Comparison of ENCODE assay signal across 30 mouse cellular contexts in genomic region chr5:91341981-91342760, GRCm38 (mm10).
A peak's percentile ranks its signal among the peaks of the same experiment; 100 is the strongest.
DNase-seq lines count a peak whose midpoint lies in the region; ATAC-seq and TF ChIP-seq lines count a peak whose summit lies in the region.
"Had no signal": no experiment of that assay in that cellular context is flagged by ENCODE, and none has a peak within 500 bp of the region (broad histone marks: within the 10 kb centered on the region; RNA-seq: fewer than 3 reads in every experiment).

No protein-coding gene starts in this region.

- no peaks in the 10 kb centered on the region for H3K27me3 ChIP-seq in thymus, adult 2 months (ENCODE audit: control insufficient read depth, insufficient read depth, low read length)
- no peaks in the 10 kb centered on the region for H3K27me3 ChIP-seq in liver, postnatal 0 days (ENCODE audit: insufficient read depth, low read length)
- H3K27me3 ChIP-seq in forebrain, embryonic 16.5 days (replicated peaks; ENCODE audit: control insufficient read depth, insufficient read depth, low read length), result no peaks in the 10 kb centered on the region
- no peaks in the 10 kb centered on the region for H3K27me3 ChIP-seq in midbrain, embryonic 11.5 days (ENCODE audit: control insufficient read depth, insufficient read depth, low read length)
- H3K27me3 ChIP-seq: CH12.LX; forebrain, embryonic 15.5 days; limb, embryonic 13.5 days; megakaryocyte, embryonic 14.5 days; midbrain, embryonic 13.5 days had no signal

- no peak for TF ChIP-seq CTCF in thymus, adult 2 months (IDR thresholded peaks at IDR 0.05; ENCODE audit: borderline replicate concordance, control insufficient read depth, extremely low read depth, insufficient read depth, low read length, poor library complexity)
- no peak for TF ChIP-seq CTCF in liver, postnatal 0 days (IDR thresholded peaks at IDR 0.05; ENCODE audit: low read depth)

- peaks cover 12% of the 10 kb centered on the region for H3K4me1 ChIP-seq in thymus, adult 2 months (replicated peaks; ENCODE audit: control insufficient read depth, insufficient read depth, low read length)
- no peaks in the 10 kb centered on the region for H3K4me1 ChIP-seq in liver, postnatal 0 days (ENCODE audit: insufficient read depth)
- H3K4me1 ChIP-seq in forebrain, embryonic 16.5 days (replicated peaks; ENCODE audit: control insufficient read depth, insufficient read depth, low read length), result no peaks in the 10 kb centered on the region
- H3K4me1 ChIP-seq in midbrain, embryonic 11.5 days (ENCODE audit: control insufficient read depth, insufficient read depth, low read length), result no peaks in the 10 kb centered on the region
- H3K4me1 ChIP-seq: embryonic facial prominence, embryonic 13.5 days; forebrain, embryonic 10.5 days; forebrain, embryonic 15.5 days; limb, embryonic 13.5 days; megakaryocyte, embryonic 14.5 days; midbrain, embryonic 13.5 days had no signal

- TF ChIP-seq POLR2A in thymus, adult 2 months (IDR thresholded peaks at IDR 0.05; ENCODE audit: control insufficient read depth, extremely low read depth, insufficient read depth, low read length, poor library complexity), result no peak

- DNase-seq in thymus, adult 2 months, result peak; percentile 53
- peak; percentile 35 to 39 for DNase-seq in thymus, postnatal 36 days
- no peak for DNase-seq in liver, postnatal 0 days
- no peak for DNase-seq in midbrain, embryonic 11.5 days (ENCODE audit: low spot score, missing footprints)
- no peak for DNase-seq in B cell, adult 2 months
- DNase-seq: adrenal gland, postnatal 10 days; cerebellum, adult 11 months; cerebellum, adult 9-10 months; gastrocnemius, adult 2 months; gastrocnemius, postnatal 36 days; heart, adult 18-20 months; kidney, adult 2 months; lung, postnatal 4 days; right cerebral cortex, adult 18-20 months; right cerebral cortex, postnatal 4 days had no signal

- no peak overlapping the region for H3K4me3 ChIP-seq in thymus, adult 2 months (ENCODE audit: control insufficient read depth, insufficient read depth, low read length)
- H3K4me3 ChIP-seq in liver, postnatal 0 days (ENCODE audit: low read depth, low read length), result no peak overlapping the region
- no peak overlapping the region for H3K4me3 ChIP-seq in forebrain, embryonic 16.5 days (replicated peaks; ENCODE audit: low read length)
- H3K4me3 ChIP-seq in midbrain, embryonic 11.5 days (ENCODE audit: low read depth, low read length), result no peak overlapping the region
- H3K4me3 ChIP-seq: embryonic facial prominence, embryonic 13.5 days; forebrain, embryonic 10.5 days; forebrain, embryonic 15.5 days; gastrocnemius, adult 2 months; limb, embryonic 13.5 days; megakaryocyte, embryonic 14.5 days; midbrain, embryonic 13.5 days had no signal

- ATAC-seq in CD4-positive, CD25-positive, alpha-beta regulatory T cell, adult 4 months, result peak; percentile 63
- ATAC-seq in common myeloid progenitor, adult 5-6 weeks (replicated peaks; ENCODE audit: low read depth, poor library complexity, severe bottlenecking), result peak; percentile 33
- ATAC-seq in liver, postnatal 0 days, result no peak
- ATAC-seq in forebrain, embryonic 16.5 days, result no peak
- no peak for ATAC-seq in midbrain, embryonic 11.5 days (ENCODE audit: low FRiP score)
- ATAC-seq: forebrain, embryonic 15.5 days; lung, postnatal 0 days; midbrain, embryonic 13.5 days had no signal

- H3K9me3 ChIP-seq in liver, postnatal 0 days (ENCODE audit: low read length), result no peaks in the 10 kb centered on the region
- no peaks in the 10 kb centered on the region for H3K9me3 ChIP-seq in forebrain, embryonic 16.5 days (ENCODE audit: control insufficient read depth, low read length)
- no peaks in the 10 kb centered on the region for H3K9me3 ChIP-seq in midbrain, embryonic 11.5 days (ENCODE audit: control insufficient read depth, low read length)
- H3K9me3 ChIP-seq: embryonic facial prominence, embryonic 13.5 days; forebrain, embryonic 10.5 days; forebrain, embryonic 15.5 days; limb, embryonic 13.5 days; midbrain, embryonic 13.5 days had no signal

- 9% methylated on average over 5 of the region's 5 CpGs for WGBS in thymus, adult 2 months
- 47% methylated on average over 5 of the region's 5 CpGs for WGBS in liver, postnatal 0 days (ENCODE audit: insufficient replicate concordance)
- WGBS in forebrain, embryonic 16.5 days, result 90% methylated on average over 5 of the region's 5 CpGs
- 91% methylated on average over 5 of the region's 5 CpGs for WGBS in midbrain, embryonic 11.5 days

- no peak overlapping the region for H3K9ac ChIP-seq in liver, postnatal 0 days (replicated peaks)
- no peak overlapping the region for H3K9ac ChIP-seq in forebrain, embryonic 16.5 days (replicated peaks; ENCODE audit: low read depth, low read length)
- H3K9ac ChIP-seq in midbrain, embryonic 11.5 days (ENCODE audit: low read length), result no peak overlapping the region
- H3K9ac ChIP-seq: embryonic facial prominence, embryonic 13.5 days; forebrain, embryonic 15.5 days; hindbrain, embryonic 14.5 days; limb, embryonic 13.5 days; midbrain, embryonic 13.5 days had no signal

- no peaks in the 10 kb centered on the region for H3K36me3 ChIP-seq in thymus, adult 2 months (ENCODE audit: control insufficient read depth, insufficient read depth, low read length)
- no peaks in the 10 kb centered on the region for H3K36me3 ChIP-seq in liver, postnatal 0 days (replicated peaks; ENCODE audit: insufficient read depth, low read length)
- no peaks in the 10 kb centered on the region for H3K36me3 ChIP-seq in forebrain, embryonic 16.5 days (ENCODE audit: control insufficient read depth, insufficient read depth)
- H3K36me3 ChIP-seq in midbrain, embryonic 11.5 days (ENCODE audit: control insufficient read depth, insufficient read depth, low read length), result no peaks in the 10 kb centered on the region
- H3K36me3 ChIP-seq: embryonic facial prominence, embryonic 13.5 days; forebrain, embryonic 10.5 days; forebrain, embryonic 15.5 days; limb, embryonic 13.5 days; midbrain, embryonic 13.5 days had no signal

- no peak overlapping the region for H3K27ac ChIP-seq in thymus, adult 2 months (ENCODE audit: control insufficient read depth, insufficient read depth, low read length)
- no peak overlapping the region for H3K27ac ChIP-seq in liver, postnatal 0 days (ENCODE audit: low read depth)
- H3K27ac ChIP-seq in forebrain, embryonic 16.5 days (ENCODE audit: low read length), result no peak overlapping the region
- H3K27ac ChIP-seq in midbrain, embryonic 11.5 days (ENCODE audit: low read depth, low read length), result no peak overlapping the region
- H3K27ac ChIP-seq: embryonic facial prominence, embryonic 13.5 days; forebrain, embryonic 10.5 days; forebrain, embryonic 15.5 days; gastrocnemius, adult 2 months; hindbrain, embryonic 14.5 days; kidney, postnatal 0 days; limb, embryonic 13.5 days; midbrain, embryonic 13.5 days had no signal

- no peak for TF ChIP-seq EP300 in liver, postnatal 0 days (IDR thresholded peaks at IDR 0.05; ENCODE audit: low read depth)

- H3K4me2 ChIP-seq in liver, postnatal 0 days (ENCODE audit: low read depth, low read length), result no peak overlapping the region
- no peak overlapping the region for H3K4me2 ChIP-seq in forebrain, embryonic 16.5 days (ENCODE audit: low read length)
- H3K4me2 ChIP-seq in midbrain, embryonic 11.5 days, result no peak overlapping the region
- H3K4me2 ChIP-seq: embryonic facial prominence, embryonic 13.5 days; forebrain, embryonic 15.5 days; heart, embryonic 11.5 days; hindbrain, embryonic 14.5 days; limb, embryonic 13.5 days; liver, embryonic 11.5 days; midbrain, embryonic 13.5 days had no signal

Comparison
In these comparisons a context has a peak if more than half of its experiments do, and no peak if none do; other contexts are left out.
1. ATAC-seq: peak in CD4-positive, CD25-positive, alpha-beta regulatory T cell, adult 4 months (single experiment) and common myeloid progenitor, adult 5-6 weeks (single experiment); none in liver, postnatal 0 days (single experiment), forebrain, embryonic 16.5 days (single experiment) and midbrain, embryonic 11.5 days (single experiment).
2. DNase-seq: peak in thymus, adult 2 months (single experiment) and thymus, postnatal 36 days (2 of 2); none in liver, postnatal 0 days (single experiment), midbrain, embryonic 11.5 days (single experiment) and B cell, adult 2 months (0 of 2).